Mouse (Mus musculus) kidney, adult 2 months (tissue): ENCODE measurements around the gene Plxdc1. TPM values are rescaled to one million over a fixed set of nuclear protein-coding genes. Genes with fewer than 3 reads are reported as not detected.
A peak's percentile ranks its signal among the peaks of the same experiment; 100 is the strongest.

Source experiments
- DNase-seq: peaks from one replicate; pipeline ENCODE4 v3.0.0; 2021
- H3K27ac ChIP-seq: fragments of 200-500 bp; 2 replicates; pipeline ENCODE4 v1.5.1; 2012; ENCODE audit warnings: low read depth, low read length, control low read depth, inconsistent platforms; ENCODE audit not compliant: insufficient read depth
- H3K27me3 ChIP-seq: fragments of 200-500 bp; replicated peaks from 2 replicates; pipeline ENCODE4 v1.6.1; 2012; ENCODE audit warnings: mild to moderate bottlenecking, moderate library complexity, low read length, inconsistent platforms; ENCODE audit not compliant: control insufficient read depth, insufficient read depth
- H3K36me3 ChIP-seq: fragments of 200-500 bp; 2 replicates; pipeline ENCODE4 v1.6.1; 2012; ENCODE audit warnings: mild to moderate bottlenecking, moderate library complexity, low read length, inconsistent platforms; ENCODE audit not compliant: control insufficient read depth, insufficient read depth
- H3K4me1 ChIP-seq: fragments of 200-500 bp; 2 replicates; pipeline ENCODE4 v1.6.1; 2011; ENCODE audit warnings: low read length; ENCODE audit not compliant: control insufficient read depth, insufficient read depth
- H3K4me3 ChIP-seq: fragments of 200-500 bp; 2 replicates; pipeline ENCODE4 v1.5.1; 2011; ENCODE audit warnings: mild to moderate bottlenecking, low read depth, low read length, control low read depth; ENCODE audit not compliant: insufficient read depth
- CTCF ChIP-seq: fragments of 200-500 bp; conservative IDR thresholded peaks from 2 replicates; pipeline ENCODE4 v1.5.1; 2011; ENCODE audit warnings: low read depth, mild to moderate bottlenecking, control low read depth, low read length, moderate library complexity, mixed read lengths; ENCODE audit not compliant: insufficient read depth, insufficient read length
- POLR2A ChIP-seq: fragments of 200-500 bp; IDR thresholded peaks from one replicate; pipeline ENCODE4 v1.6.1; 2011; ENCODE audit warnings: low read depth, low read length, control low read depth
- WGBS: fragments of 180-500 bp; shearing (Covaris S2); methylation state at CpG from one replicate; pipeline ENCODE4 v1.1.7; 2018; 5-methylcytosine and 5-hydroxymethylcytosine counted together
- polyA plus RNA-seq: library from polyadenylated mRNA; depleted of rRNA; stranded (reverse); fragments of >200 nt; gene quantifications from 2 replicates; pipeline ENCODE4 v1.2.3, GENCODE M21; 2012

The Plxdc1 gene
- polyA plus RNA-seq, 1 experiment = 1.0 TPM

- WGBS = under 1% methylated on average over 18 of the region's 18 CpGs
- H3K4me1 ChIP-seq = peaks cover 4% of the 10 kb centered on the region; the same call in 1 of the 2 replicates
- H3K36me3 ChIP-seq = peaks cover 6% of the 10 kb centered on the region; the same call in 1 of the 2 replicates
- peak overlapping the region; percentile 92 for H3K27ac ChIP-seq
- no peak for TF ChIP-seq CTCF
- TF ChIP-seq POLR2A = no peak
- no peak for DNase-seq
- H3K4me3 ChIP-seq = peak overlapping the region; percentile 98
- H3K27me3 ChIP-seq = no peaks in the 10 kb centered on the region
These were observed 41.0 kb upstream of the Plxdc1 start for GRCm38 (mm10) chr11:98027297-98027688.

- H3K36me3 ChIP-seq = peaks cover 6% of the 10 kb centered on the region; the same call in 1 of the 2 replicates
- peak within 1 kb of the TSS; percentile 92 for H3K27ac ChIP-seq
- DNase-seq = peak; percentile 95
- peak within 1 kb of the TSS; percentile 98 for H3K4me3 ChIP-seq
- TF ChIP-seq POLR2A = peak; percentile 97
- TF ChIP-seq CTCF = no peak
- H3K4me1 ChIP-seq = peaks cover 4% of the 10 kb centered on the region; the same call in 1 of the 2 replicates
- no peaks in the 10 kb centered on the region for H3K27me3 ChIP-seq
- WGBS = under 1% methylated on average over 65 of the region's 69 CpGs
These were observed 40.5 kb upstream of the Plxdc1 start, which contains the start of gene Rpl19 for GRCm38 (mm10) chr11:98026570-98027296. Rpl19 (plus strand) TSS chr11:98026710.

- no peak for TF ChIP-seq CTCF
- TF ChIP-seq POLR2A = no peak
- peaks cover 6% of the 10 kb centered on the region; the same call in 1 of the 2 replicates for H3K36me3 ChIP-seq
- peaks cover 8% of the 10 kb centered on the region for H3K4me1 ChIP-seq
- H3K4me3 ChIP-seq = peak overlapping the region; percentile 98
- no peak for DNase-seq
- peak overlapping the region; percentile 92 for H3K27ac ChIP-seq
- WGBS = 5% methylated on average over 15 of the region's 15 CpGs
- H3K27me3 ChIP-seq = no peaks in the 10 kb centered on the region
These were observed 40.0 kb upstream of the Plxdc1 start for GRCm38 (mm10) chr11:98026248-98026569.

- Histone ChIP-seq H3K27ac (no peak overlapping the region), H3K36me3 (peaks cover 3% of the 10 kb centered on the region; the same call in 1 of the 2 replicates), H3K27me3 (no peaks in the 10 kb centered on the region), H3K4me3 (no peak overlapping the region), H3K4me1 (peaks cover 8% of the 10 kb centered on the region)
- DNase-seq = no peak
- TF ChIP-seq CTCF (no peak), POLR2A (no peak)
- WGBS = 96% methylated on average over 3 of the region's 3 CpGs
These were observed 38.3 kb upstream of the Plxdc1 start for GRCm38 (mm10) chr11:98024516-98024915.

- DNase-seq = peak; percentile 68
- TF ChIP-seq CTCF (no peak), POLR2A (no peak)
- 3% methylated on average over 39 of the region's 52 CpGs for WGBS
- no peaks in the 10 kb centered on the region for H3K36me3 ChIP-seq
- peaks cover 8% of the 10 kb centered on the region for H3K4me1 ChIP-seq
- peak within 1 kb of the TSS; percentile 91 for H3K4me3 ChIP-seq
- H3K27ac ChIP-seq = peak within 1 kb of the TSS; percentile 91
- no peaks in the 10 kb centered on the region for H3K27me3 ChIP-seq
These were observed 36.5 kb upstream of the Plxdc1 start, which contains the start of gene Cacnb1 for GRCm38 (mm10) chr11:98022555-98023371. Cacnb1 (minus strand) TSS chr11:98023034.

- under 1% methylated on average over 23 of the region's 23 CpGs for WGBS
- no peaks in the 10 kb centered on the region for H3K27me3 ChIP-seq
- TF ChIP-seq CTCF (no peak), POLR2A (no peak)
- H3K27ac ChIP-seq = peak overlapping the region; percentile 35; the same call in 1 of the 2 replicates
- no peaks in the 10 kb centered on the region for H3K36me3 ChIP-seq
- peak overlapping the region; percentile 91 for H3K4me3 ChIP-seq
- H3K4me1 ChIP-seq = peaks cover 8% of the 10 kb centered on the region
- DNase-seq = no peak
These were observed 36.0 kb upstream of the Plxdc1 start for GRCm38 (mm10) chr11:98022253-98022554.
